9 mouse cellular contexts compared by ENCODE assay signal in the genomic region with DNA sequence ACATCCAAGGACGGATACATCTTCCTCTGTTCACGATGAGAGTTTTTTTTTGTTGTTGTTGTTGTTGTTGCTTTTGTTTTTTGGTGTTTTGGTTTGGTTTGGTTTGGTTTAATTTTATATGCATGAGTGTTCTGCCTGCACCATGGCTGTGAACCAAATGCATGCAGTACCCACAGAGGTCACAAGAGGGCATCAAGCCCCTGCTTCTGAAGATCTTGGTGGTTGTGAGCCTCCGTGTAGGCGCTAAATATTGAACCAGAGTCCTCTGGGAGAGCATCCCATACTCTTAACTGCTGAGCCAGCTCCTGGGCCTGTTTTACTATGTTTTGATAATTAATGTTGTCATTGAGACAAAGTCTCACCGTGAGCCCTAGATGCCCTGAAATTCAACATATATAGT. TPM values are rescaled to one million over a fixed set of nuclear protein-coding genes. Genes with fewer than 3 reads are reported as not detected.
DNase-seq lines count a peak whose midpoint lies in the region; ATAC-seq and TF ChIP-seq lines count a peak whose summit lies in the region.
"Had no signal": no experiment of that assay in that cellular context is flagged by ENCODE, and none has a peak within 500 bp of the region (broad histone marks: within the 10 kb centered on the region; RNA-seq: fewer than 3 reads in every experiment).

No protein-coding gene starts in this region.

- in situ Hi-C loops in CH12.LX (cut with MboI; ENCODE audit: low pct_ligation_motif_present, low pct_unique_long_range_greater_than_20kb, low sequenced_read_pairs): loop anchor here (10.0 to 25.0 kb wide), 2 partner anchors 150 to 328 kb away; no protein-coding TSS in a partner anchor

- H3K27ac ChIP-seq in kidney, embryonic 14.5 days (ENCODE audit: low read depth, low read length): no peak overlapping the region
- H3K27ac ChIP-seq in CH12.LX (ENCODE audit: insufficient read depth, low read depth): no peak overlapping the region
- H3K27ac ChIP-seq in bone marrow, adult 2 months (ENCODE audit: control insufficient read depth, insufficient read depth, low read depth, low read length, poor library complexity): no peak overlapping the region
- H3K27ac ChIP-seq: embryonic facial prominence, embryonic 12.5 days had no signal

- TF ChIP-seq POLR2A in CH12.LX (IDR thresholded peaks at IDR 0.05; ENCODE audit: low read depth, low read length): no peak
- TF ChIP-seq POLR2A in bone marrow, adult 2 months (IDR thresholded peaks at IDR 0.05; ENCODE audit: borderline replicate concordance, control insufficient read depth, low read depth, low read length): no peak

- H3K9me3 ChIP-seq in kidney, embryonic 14.5 days (ENCODE audit: control insufficient read depth, low read length): no peaks in the 10 kb centered on the region
- H3K9me3 ChIP-seq in CH12.LX (replicated peaks; ENCODE audit: low read length): peaks cover 5% of the 10 kb centered on the region
- H3K9me3 ChIP-seq: embryonic facial prominence, embryonic 12.5 days had no signal

- H3K4me1 ChIP-seq in kidney, embryonic 14.5 days (ENCODE audit: control insufficient read depth, insufficient read depth, low read length): peaks cover 5% of the 10 kb centered on the region; the same call in 1 of the 2 replicates
- H3K4me1 ChIP-seq in CH12.LX (ENCODE audit: control insufficient read depth in 1 of 2, insufficient read depth in 2 of 2): no peaks in the 10 kb centered on the region
- peaks cover 3% of the 10 kb centered on the region; the same call in 1 of the 2 replicates for H3K4me1 ChIP-seq in bone marrow, adult 2 months (ENCODE audit: control insufficient read depth, insufficient read depth, low read length)

- H3K27me3 ChIP-seq in kidney, embryonic 14.5 days (ENCODE audit: control insufficient read depth, insufficient read depth, low read length): no peaks in the 10 kb centered on the region
- peaks cover 74% of the 10 kb centered on the region for H3K27me3 ChIP-seq in CH12.LX (replicated peaks)
- H3K27me3 ChIP-seq: embryonic facial prominence, embryonic 12.5 days had no signal

- peak; percentile 46 for TF ChIP-seq RAD21 in CH12.LX (IDR thresholded peaks at IDR 0.05; ENCODE audit: low read depth, low read length)

- intact Hi-C loops in left cerebral cortex, postnatal 10 days (cut with DNase I): no loop called here

- dilution Hi-C loops in CH12.LX (cut with MboI; ENCODE audit: extremely low pct_ligation_motif_present, extremely low pct_unique_long_range_greater_than_20kb, low sequenced_read_pairs): no loop called here

- H3K4me3 ChIP-seq in kidney, embryonic 14.5 days (ENCODE audit: low read length): no peak overlapping the region
- no peak overlapping the region for H3K4me3 ChIP-seq in CH12.LX (replicated peaks in 1 of 3; ENCODE audit: low read depth in 2 of 3, low read length in 2 of 3, poor library complexity in 1 of 3)
- H3K4me3 ChIP-seq in bone marrow, adult 2 months (replicated peaks; ENCODE audit: control insufficient read depth, low read depth, low read length): no peak overlapping the region
- H3K4me3 ChIP-seq: embryonic facial prominence, embryonic 12.5 days had no signal

- no peak for TF ChIP-seq EP300 in CH12.LX (IDR thresholded peaks at IDR 0.05; ENCODE audit: low read length)

- no peaks in the 10 kb centered on the region for H3K79me2 ChIP-seq in CH12.LX (replicated peaks; ENCODE audit: control insufficient read depth, extremely low read depth, insufficient read depth, poor library complexity, severe bottlenecking)

- DNase-seq in kidney, adult 11 months: peak; percentile 34
- peak; percentile 27 for DNase-seq in CH12.LX (ENCODE audit: extremely low read depth)
- no peak for DNase-seq in urinary bladder, postnatal 36 days (ENCODE audit: low spot score in 2 of 2)
- DNase-seq in layer of hippocampus, postnatal 14 days (ENCODE audit: low spot score in 2 of 2): no peak
- DNase-seq in left cerebral cortex, postnatal 10 days (ENCODE audit: extremely low spot score in 1 of 2, low spot score in 2 of 2): no peak

- WGBS in kidney, embryonic 14.5 days: 58% methylated on average over 5 of the region's 5 CpGs
- WGBS in bone marrow, adult 2 months: 70% methylated on average over 5 of the region's 5 CpGs

- no peak overlapping the region for H3K9ac ChIP-seq in kidney, embryonic 14.5 days (ENCODE audit: low read depth, low read length)
- no peak overlapping the region for H3K9ac ChIP-seq in CH12.LX (ENCODE audit: insufficient read depth, low read depth)
- H3K9ac ChIP-seq: embryonic facial prominence, embryonic 12.5 days had no signal

- ATAC-seq in kidney, embryonic 14.5 days (ENCODE audit: low FRiP score, low TSS enrichment): no peak
- peak; percentile 56 for ATAC-seq in megakaryocyte, adult 5-6 weeks (ENCODE audit: poor library complexity, severe bottlenecking)

- peak; percentile 50 to 54 for TF ChIP-seq CTCF in CH12.LX (conservative IDR thresholded peaks at IDR 0.05 in 1 of 2, IDR thresholded peaks at IDR 0.05 in 1 of 2; ENCODE audit: low read depth in 2 of 2, low read length in 2 of 2)
- TF ChIP-seq CTCF in bone marrow, adult 2 months (IDR thresholded peaks at IDR 0.05; ENCODE audit: control insufficient read depth, insufficient read depth, low read length): peak; percentile 64

- H3K36me3 ChIP-seq in kidney, embryonic 14.5 days (ENCODE audit: control insufficient read depth, insufficient read depth, low read length): no peaks in the 10 kb centered on the region
- no peaks in the 10 kb centered on the region for H3K36me3 ChIP-seq in CH12.LX (replicated peaks in 1 of 2; ENCODE audit: control insufficient read depth in 1 of 2, insufficient read depth in 1 of 2, low read length in 1 of 2)
- H3K36me3 ChIP-seq: embryonic facial prominence, embryonic 12.5 days had no signal

- no peak overlapping the region for H3K4me2 ChIP-seq in kidney, embryonic 14.5 days (replicated peaks; ENCODE audit: low read depth, low read length)
- H3K4me2 ChIP-seq in CH12.LX (ENCODE audit: insufficient read depth, low read depth, poor library complexity, severe bottlenecking): no peak overlapping the region
- H3K4me2 ChIP-seq: embryonic facial prominence, embryonic 12.5 days had no signal

TF ChIP-seq in CH12.LX, 34 proteins besides CTCF, POLR2A, EP300 and RAD21:
- TF ChIP-seq SMC3 (IDR thresholded peaks at IDR 0.05; ENCODE audit: low read depth, low read length): peak; percentile 20; the same call in 1 of the 2 replicates
- no peak for TF ChIP-seq IRF4 (IDR thresholded peaks at IDR 0.05; ENCODE audit: low read depth, low read length)

RNA-seq across cellular contexts. Expression of gene Ctdspl, which starts 11.0 kb away (rescaled TPM):
- polyA plus RNA-seq in kidney, embryonic 14.5 days (2014; fragmentation: Nextera tagmentation; extraction: Ambion mirVana): 25.3 and 31.2 TPM in 2 replicates
- not detected in 2 replicates for total RNA-seq in CH12.LX (2012; rRNA removed)
- total RNA-seq in CH12.LX (2014; rRNA removed): not detected in 2 replicates
- polyA plus RNA-seq in CH12.LX (2012; ENCODE audit: insufficient read length, low read depth): not detected in 2 replicates
- polyA plus RNA-seq in bone marrow, adult 2 months (2011; ENCODE audit: insufficient read depth, insufficient read length, low replicate concordance, missing spikeins): 4.4 and 6.7 TPM in 2 replicates
- total RNA-seq in megakaryocyte, adult 5-6 weeks (2015): 17.3 and 17.8 TPM in 2 replicates
- 8.5 and 9.8 TPM in 2 replicates for total RNA-seq in megakaryocyte, adult 5-6 weeks (2017)
- 10 to 100 TPM; 19.7 to 20.4 TPM for total RNA-seq in layer of hippocampus, postnatal 14 days (2021)
- 10 to 100 TPM; 18.6 to 25.5 TPM for total RNA-seq in left cerebral cortex, postnatal 10 days (2021)

Comparison
In these comparisons a context has a peak if more than half of its experiments do, and no peak if none do; other contexts are left out.
1. DNase-seq: peak in kidney, adult 11 months (single experiment) and CH12.LX (single experiment); none in urinary bladder, postnatal 36 days (0 of 2), layer of hippocampus, postnatal 14 days (0 of 2) and left cerebral cortex, postnatal 10 days (0 of 2).
2. RNA of gene Ctdspl, which starts 11.0 kb away (total RNA-seq): 18.6 to 25.5 TPM in left cerebral cortex, postnatal 10 days, 19.7 to 20.4 TPM in layer of hippocampus, postnatal 14 days and 8.5 to 17.8 TPM in megakaryocyte, adult 5-6 weeks; not detected in CH12.LX; every median in the first group is over 4 times any median in the second.